Comparison of ENCODE assay signal across 10 mouse cellular contexts in genomic region chr11:4291639-4292038, GRCm38 (mm10). TPM values are rescaled to one million over a fixed set of nuclear protein-coding genes. Genes with fewer than 3 reads are reported as not detected.
DNase-seq lines count a peak whose midpoint lies in the region; ATAC-seq and TF ChIP-seq lines count a peak whose summit lies in the region.
"Had no signal": no experiment of that assay in that cellular context is flagged by ENCODE, and none has a peak within 500 bp of the region (broad histone marks: within the 10 kb centered on the region; RNA-seq: fewer than 3 reads in every experiment).

No protein-coding gene starts in this region.

- ATAC-seq in cerebellum, adult (ENCODE audit: insufficient number of reproducible peaks, low FRiP score, low TSS enrichment) = no peak
- ATAC-seq in Patski = peak; percentile 61
- ATAC-seq in kidney, embryonic 14.5 days (ENCODE audit: low FRiP score, low TSS enrichment) = no peak
- no peak for ATAC-seq in forebrain, embryonic 15.5 days (replicated peaks)

- in situ Hi-C loops in Patski (cut with MboI; ENCODE audit: low pct_unique_long_range_greater_than_20kb) = loop anchor here (25.0 kb wide), 1 partner anchor 1571 kb away; the partner anchor contains the start of gene Aebp1

- peak; percentile 19 for DNase-seq in cerebellum, adult 11 months
- DNase-seq in Patski (ENCODE audit: low read depth, low spot score) = no peak
- DNase-seq in gastrocnemius, adult 18-20 months (ENCODE audit: low spot score) = peak; percentile 43
- DNase-seq in layer of hippocampus, postnatal 36 days = peak; percentile 41 to 65
- no peak for DNase-seq in c-Kit-positive CD71-positive TER-119-positive erythroid progenitor cells, embryonic 14.5 days (ENCODE audit: low spot score)

- CTCF ChIA-PET in Patski (lab: Charles Lee) = interaction anchor here (2.3 kb wide), 1 partner anchor 24 kb away, joined by 6 read pairs; no protein-coding TSS in a partner anchor

- no peak overlapping the region for H3K9ac ChIP-seq in kidney, embryonic 14.5 days (ENCODE audit: low read depth, low read length)
- no peak overlapping the region for H3K9ac ChIP-seq in forebrain, embryonic 15.5 days (replicated peaks)
- H3K9ac ChIP-seq: lung, embryonic 15.5 days had no signal

- no peak overlapping the region for H3K4me3 ChIP-seq in kidney, embryonic 14.5 days (ENCODE audit: low read length)
- H3K4me3 ChIP-seq in forebrain, embryonic 15.5 days = no peak overlapping the region
- H3K4me3 ChIP-seq: lung, embryonic 15.5 days had no signal

- H3K4me1 ChIP-seq in kidney, embryonic 14.5 days (ENCODE audit: control insufficient read depth, insufficient read depth, low read length) = peaks cover 8% of the 10 kb centered on the region; the same call in 1 of the 2 replicates
- 0 out of 2 replicates have a peak, but pooled peaks cover 5% of the 10 kb centered on the region for H3K4me1 ChIP-seq in forebrain, embryonic 15.5 days

- 87% methylated on average over 6 of the region's 6 CpGs for WGBS in kidney, embryonic 14.5 days
- 74% methylated on average over 6 of the region's 6 CpGs for WGBS in forebrain, embryonic 15.5 days

- H3K27me3 ChIP-seq in Patski = no peaks in the 10 kb centered on the region
- no peaks in the 10 kb centered on the region for H3K27me3 ChIP-seq in kidney, embryonic 14.5 days (ENCODE audit: control insufficient read depth, insufficient read depth, low read length)
- H3K27me3 ChIP-seq in forebrain, embryonic 15.5 days = no peaks in the 10 kb centered on the region

- H3K9me3 ChIP-seq in kidney, embryonic 14.5 days (ENCODE audit: control insufficient read depth, low read length) = no peaks in the 10 kb centered on the region
- H3K9me3 ChIP-seq in forebrain, embryonic 15.5 days = no peaks in the 10 kb centered on the region
- H3K9me3 ChIP-seq: lung, embryonic 15.5 days had no signal

- no peaks in the 10 kb centered on the region for H3K36me3 ChIP-seq in kidney, embryonic 14.5 days (ENCODE audit: control insufficient read depth, insufficient read depth, low read length)
- no peaks in the 10 kb centered on the region for H3K36me3 ChIP-seq in forebrain, embryonic 15.5 days
- H3K36me3 ChIP-seq: lung, embryonic 15.5 days had no signal

- TF ChIP-seq CTCF in Patski (IDR thresholded peaks at IDR 0.05) = no peak

- POLR2A ChIA-PET in Patski (lab: Charles Lee) = interaction anchor here (1.1 to 1.5 kb wide), 3 partner anchors 20 to 30 kb away, joined by 3 to 4 read pairs (median 3); no protein-coding TSS in a partner anchor

- no peak overlapping the region for H3K27ac ChIP-seq in kidney, embryonic 14.5 days (ENCODE audit: low read depth, low read length)
- no peak overlapping the region for H3K27ac ChIP-seq in forebrain, embryonic 15.5 days (replicated peaks)
- H3K27ac ChIP-seq: lung, embryonic 15.5 days had no signal

- H3K4me2 ChIP-seq in kidney, embryonic 14.5 days (replicated peaks; ENCODE audit: low read depth, low read length) = no peak overlapping the region
- H3K4me2 ChIP-seq in forebrain, embryonic 15.5 days (replicated peaks) = no peak overlapping the region
- H3K4me2 ChIP-seq: lung, embryonic 15.5 days had no signal

RNA-seq across cellular contexts. Expression of gene Lif, which starts 34.3 kb away (rescaled TPM):
- polyA plus RNA-seq in Patski (2021) = 31.3 TPM
- total RNA-seq in gastrocnemius, adult 18-20 months (2021) = under 1 TPM; 0.11 to 0.21 TPM
- 1 to 10 TPM; 1.4 to 1.7 TPM for total RNA-seq in layer of hippocampus, postnatal 36 days (2021)
- not detected in 2 replicates for polyA plus RNA-seq in kidney, embryonic 14.5 days (2014; fragmentation: Nextera tagmentation; extraction: Ambion mirVana)
- polyA plus RNA-seq in forebrain, embryonic 15.5 days (2015; fragmentation: Nextera tagmentation; extraction: Ambion mirVana) = not detected in 2 replicates

RNA-seq across cellular contexts. Expression of gene Osm, which starts 55.4 kb away (rescaled TPM):
- polyA plus RNA-seq in Patski (2021) = not detected
- not detected for total RNA-seq in gastrocnemius, adult 18-20 months (2021)
- not detected for total RNA-seq in layer of hippocampus, postnatal 36 days (2021)
- polyA plus RNA-seq in kidney, embryonic 14.5 days (2014; fragmentation: Nextera tagmentation; extraction: Ambion mirVana) = not detected in 2 replicates
- polyA plus RNA-seq in forebrain, embryonic 15.5 days (2015; fragmentation: Nextera tagmentation; extraction: Ambion mirVana) = not detected in 2 replicates
- polyA plus RNA-seq: C2C12 had no signal

Comparison
In these comparisons a context has a peak if more than half of its experiments do, and no peak if none do; other contexts are left out.
1. DNase-seq: peak in cerebellum, adult 11 months (single experiment), gastrocnemius, adult 18-20 months (single experiment) and layer of hippocampus, postnatal 36 days (2 of 2); none in Patski (single experiment) and c-Kit-positive CD71-positive TER-119-positive erythroid progenitor cells, embryonic 14.5 days (single experiment).
2. RNA of gene Lif, which starts 34.3 kb away (polyA plus RNA-seq): 31.3 TPM in Patski (single experiment); not detected in kidney, embryonic 14.5 days and not detected in forebrain, embryonic 15.5 days; every median in the first group is over 10 times any median in the second.